Mouse (Mus musculus) CD8-positive naive resting alpha-beta T cell, adult 2 months (primary cell): ENCODE measurements around the gene Magea4.

ENCODE experiments used
- DNase-seq, 2 experiments: peaks; one replicate each; pipeline ENCODE4 v3.0.0; 2022; ENCODE audit warnings: low read depth in 2 of 2, low spot score in 2 of 2

Gene Magea4

GRCm38 (mm10) chrX:72221717-72222116, at the start of gene Magea4:
Gene Magea4, plus strand, starts transcription at chrX:72222017.
- DNase-seq = no peak

GRCm38 (mm10) chrX:72202944-72203554, 18.8 kb upstream of the Magea4 start:
- no peak for DNase-seq

GRCm38 (mm10) chrX:72270637-72271036, 48.8 kb downstream of the Magea4 start:
- no peak for DNase-seq
